Mouse (Mus musculus): ENCODE results near the gene Scn3b.

Scn3b gene

GRCm38 (mm10) chr9:40268748-40269102 lies 292 bp upstream of the Scn3b start:
- no peak for DNase-seq (ENCODE audit: low read depth, low spot score)

DNA sequence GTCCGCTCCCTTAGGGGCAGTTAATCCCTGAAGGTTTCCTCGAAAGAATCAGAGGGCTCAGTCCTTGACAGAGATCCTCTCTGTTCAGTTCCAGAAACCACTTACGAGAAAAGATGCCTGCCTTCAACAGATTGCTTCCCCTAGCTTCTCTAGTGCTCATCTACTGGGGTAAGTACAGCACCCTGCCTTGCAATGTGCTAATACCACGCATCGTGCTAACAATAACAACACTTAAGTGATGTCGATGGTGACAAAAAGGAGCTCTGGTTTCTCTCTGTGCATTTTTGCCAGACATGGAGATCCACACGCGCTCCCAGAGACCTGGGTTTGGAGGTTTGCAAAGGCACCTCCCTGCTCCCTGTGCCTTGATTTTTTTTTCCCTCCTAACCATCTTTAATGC lies 863 bp downstream of the Scn3b start:
- DNase-seq (ENCODE audit: low read depth, low spot score) = no peak

GRCm38 (mm10) chr9:40271075-40271474 lies 2.1 kb downstream of the Scn3b start:
- no peak for DNase-seq (ENCODE audit: low read depth, low spot score)

GRCm38 (mm10) chr9:40272822-40273221 lies 3.8 kb downstream of the Scn3b start:
- DNase-seq (ENCODE audit: low read depth, low spot score) = no peak

DNA sequence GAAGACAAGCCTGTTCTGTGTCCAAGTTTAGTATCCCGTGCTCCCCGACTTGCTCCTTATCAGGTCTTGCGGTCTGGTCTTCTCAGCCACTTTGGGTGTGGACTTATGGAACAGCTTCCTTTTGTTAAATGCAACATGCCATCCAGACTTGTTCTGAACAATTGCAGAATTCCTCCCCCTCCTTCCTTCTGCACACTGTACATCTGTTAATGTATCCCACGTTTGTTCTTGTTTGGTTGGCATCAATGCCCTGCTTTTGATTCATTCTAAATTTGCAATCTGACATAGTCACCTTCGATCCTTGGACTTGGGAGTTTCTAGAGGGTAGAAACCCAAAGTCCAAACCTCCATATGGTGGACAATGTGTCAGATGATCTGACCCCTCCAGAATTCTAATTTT lies 6.9 kb downstream of the Scn3b start:
- DNase-seq (ENCODE audit: low read depth, low spot score) = no peak

DNA sequence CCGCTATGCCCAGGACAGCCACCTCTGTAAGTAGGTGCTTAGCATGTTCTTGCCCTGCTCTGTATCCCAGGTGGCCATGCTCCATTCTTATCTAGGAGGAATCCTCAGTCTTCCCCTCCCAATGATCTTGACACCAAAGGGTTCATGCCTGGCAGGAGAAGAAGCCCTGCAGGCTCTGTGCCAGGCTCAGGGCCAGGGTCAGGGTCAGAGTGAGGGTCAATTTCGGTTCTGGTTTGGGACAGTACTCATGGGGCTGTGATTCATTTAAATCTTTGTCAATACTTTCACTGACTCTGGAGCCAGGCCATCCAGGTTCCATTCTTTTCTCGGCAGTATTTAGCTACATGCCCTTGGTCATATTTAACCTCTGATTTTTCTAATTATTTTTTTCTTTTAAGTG lies 8.7 kb downstream of the Scn3b start:
- DNase-seq (ENCODE audit: low read depth, low spot score) = no peak

- no peak for DNase-seq (ENCODE audit: low read depth, low spot score)
Observed at GRCm38 (mm10) chr9:40279438-40279837, 10.4 kb downstream of the Scn3b start.

DNA sequence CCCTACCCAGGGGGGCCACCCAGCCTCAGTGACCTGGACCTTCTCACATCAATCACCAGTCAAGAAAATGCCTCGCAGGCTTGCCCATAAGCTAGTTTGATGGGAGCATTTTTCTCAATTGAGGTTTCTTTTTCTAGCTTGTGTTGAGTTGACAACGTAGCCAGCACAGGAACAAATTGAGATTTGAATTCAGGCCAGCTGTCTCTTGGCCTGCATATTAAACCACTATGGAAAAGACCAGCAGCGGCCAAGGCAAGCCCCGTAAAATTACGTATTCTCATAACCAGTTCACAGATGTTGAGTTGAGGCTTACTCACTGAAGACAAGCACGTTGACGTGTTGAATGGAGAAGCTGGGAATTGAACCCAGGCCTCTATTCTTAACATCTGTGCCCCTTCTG lies 14.0 kb downstream of the Scn3b start:
- DNase-seq (ENCODE audit: low read depth, low spot score) = no peak

DNA sequence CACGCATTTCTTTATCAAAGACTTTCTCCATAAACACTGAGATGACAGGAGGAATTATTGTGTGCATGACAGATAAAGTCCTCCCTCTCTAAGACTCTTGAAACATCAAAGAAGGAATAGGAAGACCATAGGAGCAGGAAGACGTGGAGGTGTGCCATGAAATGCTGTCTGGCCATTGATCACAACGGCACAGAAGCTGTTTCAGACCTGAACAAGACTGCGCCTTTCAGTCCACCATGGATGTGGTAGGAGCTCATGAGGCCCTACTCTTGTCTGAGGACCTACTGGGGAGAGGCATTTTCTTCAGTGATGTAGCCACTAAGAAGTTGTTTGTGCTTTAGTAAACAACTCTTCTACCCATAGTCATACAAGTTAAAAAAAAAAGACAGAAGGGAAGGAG lies 23.5 kb downstream of the Scn3b start:
- DNase-seq (ENCODE audit: low read depth, low spot score) = no peak

- no peak for DNase-seq (ENCODE audit: low read depth, low spot score)
Observed at GRCm38 (mm10) chr9:40293286-40293685, 24.3 kb downstream of the Scn3b start.

DNA sequence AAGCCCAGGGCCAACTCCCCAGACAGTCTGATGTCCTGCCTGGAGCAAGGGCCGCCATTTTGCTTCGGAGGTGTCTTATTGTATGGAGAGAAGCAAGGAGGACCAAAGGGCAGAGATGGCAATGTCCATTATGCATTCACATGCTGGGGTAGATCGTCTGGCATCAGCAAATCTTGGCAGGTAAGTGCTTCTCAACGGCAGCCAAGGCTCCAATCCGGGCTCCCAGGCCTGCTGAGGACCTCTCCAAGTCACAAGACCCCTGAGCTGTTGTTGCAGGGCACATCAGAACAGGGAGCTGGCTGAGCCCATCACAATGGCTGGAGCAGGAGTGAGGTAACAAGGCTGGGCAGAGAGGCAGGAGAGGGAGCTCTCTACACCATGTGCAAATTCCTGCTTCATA lies 24.7 kb downstream of the Scn3b start:
- no peak for DNase-seq (ENCODE audit: low read depth, low spot score)

DNA sequence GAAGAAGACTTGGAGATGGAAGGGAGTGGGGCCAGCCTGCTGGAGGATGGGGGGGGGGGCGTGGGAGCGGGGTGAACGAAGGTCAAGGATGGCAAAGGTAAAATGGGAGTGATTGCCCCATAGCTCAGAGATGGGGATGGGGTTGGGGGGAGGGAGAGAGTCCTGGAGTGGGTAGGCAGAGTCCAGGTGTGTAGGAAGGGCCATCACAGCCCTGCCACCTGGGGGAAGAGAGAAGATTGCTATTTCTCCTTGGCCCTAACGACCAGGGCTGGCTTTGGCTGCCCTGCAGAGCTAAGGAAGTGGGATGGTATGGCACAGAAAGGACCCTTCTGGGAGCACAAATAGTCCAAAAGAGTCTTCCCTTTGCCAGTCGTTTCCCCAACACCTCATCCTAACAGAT lies 25.2 kb downstream of the Scn3b start:
- DNase-seq (ENCODE audit: low read depth, low spot score) = no peak

GRCm38 (mm10) chr9:40294866-40295265 lies 25.8 kb downstream of the Scn3b start:
- no peak for DNase-seq (ENCODE audit: low read depth, low spot score)

GRCm38 (mm10) chr9:40296251-40296650 lies 27.2 kb downstream of the Scn3b start:
- no peak for DNase-seq (ENCODE audit: low read depth, low spot score)

GRCm38 (mm10) chr9:40297969-40298368 lies 29.0 kb downstream of the Scn3b start:
- no peak for DNase-seq (ENCODE audit: low read depth, low spot score)

DNA sequence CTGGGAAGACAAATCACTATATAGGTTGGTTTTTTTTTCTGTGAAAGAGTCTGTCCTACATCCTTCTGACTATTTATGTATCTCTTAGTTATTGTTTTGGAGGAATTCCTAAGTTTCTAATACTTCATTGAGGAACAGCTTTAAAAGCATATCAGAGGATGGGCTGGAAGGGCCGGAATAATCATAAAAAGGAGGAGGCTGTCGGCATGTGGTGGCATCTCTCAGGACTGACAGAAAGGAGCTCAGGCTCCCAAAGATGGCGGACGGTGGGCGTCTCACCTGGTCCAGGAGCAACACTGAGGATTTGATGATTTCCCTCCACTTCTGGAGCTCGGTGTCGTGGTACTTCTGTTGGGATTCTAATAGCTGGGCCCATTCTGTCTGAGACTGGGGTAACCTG lies 30.3 kb downstream of the Scn3b start:
- DNase-seq (ENCODE audit: low read depth, low spot score) = no peak

- no peak for DNase-seq (ENCODE audit: low read depth, low spot score)
Observed at GRCm38 (mm10) chr9:40300018-40300989, 31.3 kb downstream of the Scn3b start.

DNA sequence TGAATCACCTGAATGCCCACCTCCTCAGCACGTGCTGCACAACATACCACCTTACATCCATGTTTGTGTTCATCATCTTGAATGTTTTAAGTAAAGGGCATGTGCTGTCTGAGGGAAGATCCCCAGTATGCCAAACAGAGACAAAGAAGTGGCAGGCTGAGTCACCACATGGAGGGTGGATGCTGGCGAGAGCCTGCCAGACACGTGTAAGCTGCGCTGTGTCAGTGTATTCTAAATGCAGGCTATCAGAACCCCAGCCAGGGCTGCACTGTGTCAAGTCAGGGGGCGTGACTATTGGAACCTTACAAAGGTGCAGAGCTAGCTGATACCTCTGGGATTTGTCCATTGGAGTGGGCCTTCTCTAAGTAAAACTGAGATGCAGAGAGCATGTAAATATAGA lies 32.5 kb downstream of the Scn3b start:
- DNase-seq (ENCODE audit: low read depth, low spot score) = no peak

DNA sequence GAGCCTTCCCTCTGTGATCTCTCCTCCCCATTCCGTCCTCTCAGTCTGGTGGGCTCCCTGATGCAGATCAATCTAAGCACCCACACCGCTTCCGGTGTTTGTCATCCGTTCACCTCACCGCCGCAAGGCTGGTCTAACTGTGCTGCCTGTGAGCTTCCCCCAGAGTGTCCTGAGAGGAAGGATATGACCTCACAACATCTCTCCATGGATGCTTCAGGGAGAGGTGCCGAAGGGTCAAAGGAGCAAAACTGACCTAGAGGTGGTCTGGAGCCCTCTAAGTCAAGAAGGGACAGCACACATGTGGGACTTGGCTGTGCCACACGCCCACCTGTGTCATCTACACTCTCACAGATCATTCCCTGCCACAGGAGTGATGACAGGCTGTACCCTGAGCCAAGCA lies 33.4 kb downstream of the Scn3b start:
- no peak for DNase-seq (ENCODE audit: low read depth, low spot score)

- no peak for DNase-seq (ENCODE audit: low read depth, low spot score)
Observed at GRCm38 (mm10) chr9:40304243-40304642, 35.2 kb downstream of the Scn3b start.

DNA sequence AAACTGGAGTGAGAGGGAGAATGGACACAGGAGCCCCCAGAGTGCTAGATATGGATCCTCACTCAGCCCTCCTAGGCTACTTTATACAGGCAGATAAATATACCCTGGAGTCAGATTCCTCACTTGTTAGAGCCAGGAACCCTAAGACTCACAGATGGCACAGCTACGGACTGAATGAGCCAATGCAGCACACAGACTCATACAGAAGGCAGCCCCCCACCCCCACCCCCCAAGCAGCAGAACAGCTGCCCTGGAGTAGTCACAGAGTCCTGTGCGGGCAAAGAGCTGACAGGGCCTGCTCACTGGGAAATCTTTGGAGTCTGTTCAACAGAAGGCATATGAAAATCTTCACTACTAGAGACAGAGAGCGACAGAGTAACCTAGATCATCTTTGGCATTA lies 38.3 kb downstream of the Scn3b start:
- no peak for DNase-seq (ENCODE audit: low read depth, low spot score)

- no peak for DNase-seq (ENCODE audit: low read depth, low spot score)
Observed at GRCm38 (mm10) chr9:40309876-40310275, 40.9 kb downstream of the Scn3b start.

DNA sequence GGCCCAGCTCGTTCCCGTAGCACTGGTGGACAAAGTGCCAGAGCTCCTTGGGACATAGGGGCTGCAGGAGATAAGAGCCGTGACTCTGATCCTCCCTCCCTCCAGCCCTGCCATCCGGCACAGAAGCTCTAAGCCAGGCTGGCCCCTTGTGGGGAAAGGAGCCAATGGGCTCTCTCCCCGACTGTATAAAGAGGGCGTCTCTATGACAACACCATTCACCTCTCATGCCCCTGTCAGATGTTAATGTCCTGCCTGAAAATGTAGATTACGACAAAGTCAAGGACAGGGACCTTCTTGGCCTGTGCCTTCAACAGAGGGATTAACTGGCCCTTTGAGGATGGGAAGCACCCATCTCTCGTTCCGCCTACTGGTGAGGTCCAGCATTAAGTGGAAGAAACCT lies 42.8 kb downstream of the Scn3b start:
- no peak for DNase-seq (ENCODE audit: low read depth, low spot score)

Measured in c-Kit-negative CD71-positive TER-119-positive erythroid progenitor cells, embryonic 14.5 days (primary cell).